Mouse (Mus musculus) liver, embryonic 13.5 days (tissue): ENCODE results near the gene Adgrb3. TPM values are rescaled to one million over a fixed set of nuclear protein-coding genes. Genes with fewer than 3 reads are reported as not detected.

Experiments
- ATAC-seq: fragments of 200-750 bp; cut with Nextera tagmentation; 2 replicates; pipeline ENCODE4 v1.8.0; 2017; ENCODE audit warnings: low read depth, mild to moderate bottlenecking, moderate number of reproducible peaks, moderate library complexity
- DNase-seq: peaks from one replicate; pipeline ENCODE4 v3.0.0; 2022
- H3K27ac ChIP-seq: fragments of 300-500 bp; sonication (generic); 2 replicates; pipeline ENCODE4 v1.5.1; 2015; ENCODE audit warnings: moderate library complexity, mild to moderate bottlenecking, inconsistent platforms
- H3K27me3 ChIP-seq: fragments of 300-500 bp; sonication (generic); 2 replicates; pipeline ENCODE4 v1.6.1; 2015; ENCODE audit warnings: mild to moderate bottlenecking, inconsistent platforms
- H3K36me3 ChIP-seq: fragments of 300-500 bp; sonication (generic); 2 replicates; pipeline ENCODE4 v1.6.1; 2015; ENCODE audit warnings: mild to moderate bottlenecking, inconsistent platforms
- H3K4me1 ChIP-seq: fragments of 300-500 bp; sonication (generic); replicated peaks from 2 replicates; pipeline ENCODE4 v1.6.1; 2015; ENCODE audit warnings: inconsistent platforms
- H3K4me2 ChIP-seq: fragments of 300-500 bp; sonication (generic); 2 replicates; pipeline ENCODE4 v1.6.1; 2015; ENCODE audit warnings: inconsistent platforms, mild to moderate bottlenecking, moderate library complexity
- H3K4me3 ChIP-seq: fragments of 300-500 bp; sonication (generic); replicated peaks from 2 replicates; pipeline ENCODE4 v1.5.1; 2015; ENCODE audit warnings: mild to moderate bottlenecking, inconsistent platforms
- H3K9ac ChIP-seq: fragments of 300-500 bp; sonication (generic); 2 replicates; pipeline ENCODE4 v1.6.1; 2015; ENCODE audit warnings: mild to moderate bottlenecking, inconsistent platforms
- H3K9me3 ChIP-seq: fragments of 300-500 bp; sonication (generic); replicated peaks from 2 replicates; pipeline ENCODE4 v1.6.1; 2016; ENCODE audit warnings: inconsistent platforms
- WGBS: fragments of 180-500 bp; shearing (Covaris S2); methylation state at CpG from one replicate; pipeline ENCODE4 v1.1.7; 2015; ENCODE audit not compliant: insufficient replicate concordance; 5-methylcytosine and 5-hydroxymethylcytosine counted together
- polyA plus RNA-seq: library from polyadenylated mRNA; unstranded; fragments of >200 nt; fragmentation: Nextera tagmentation; extraction: Ambion mirVana; gene quantifications from 2 replicates; pipeline ENCODE4 v1.2.1, GENCODE M21; 2015

The Adgrb3 gene
- polyA plus RNA-seq, 1 experiment from 2014 or later, result 0.05 TPM

GRCm38 (mm10) chr1:25085616-25086372, 743.7 kb downstream of the Adgrb3 start:
- no peak overlapping the region for H3K27ac ChIP-seq
- no peak for ATAC-seq
- no peak overlapping the region for H3K9ac ChIP-seq
- no peak for DNase-seq
- no peaks in the 10 kb centered on the region for H3K9me3 ChIP-seq
- no peak overlapping the region for H3K4me2 ChIP-seq
- H3K4me1 ChIP-seq, result no peaks in the 10 kb centered on the region
- H3K4me3 ChIP-seq, result no peak overlapping the region
- 63% methylated on average over 14 of the region's 14 CpGs for WGBS
- no peaks in the 10 kb centered on the region for H3K36me3 ChIP-seq
- H3K27me3 ChIP-seq, result no peaks in the 10 kb centered on the region

DNA sequence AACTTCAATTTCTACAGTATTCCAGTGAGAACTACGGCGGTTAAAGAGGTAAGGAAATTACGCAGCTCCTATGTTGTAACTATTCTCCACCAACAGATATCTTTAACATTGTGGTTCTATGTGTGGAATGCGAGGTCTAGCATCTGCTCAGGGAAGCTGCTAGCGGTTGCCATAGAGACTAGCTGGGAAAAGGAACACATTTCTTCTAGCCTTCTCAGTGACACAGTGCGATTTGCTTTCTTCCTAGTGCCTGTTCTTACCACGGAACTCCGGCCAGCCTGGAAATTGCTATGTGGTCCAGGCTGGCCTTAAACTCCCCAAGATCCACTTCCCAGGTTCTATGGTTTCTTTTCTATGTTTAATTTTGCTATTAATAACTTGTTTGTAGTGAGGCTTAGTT, 747.1 kb downstream of the Adgrb3 start:
- DNase-seq, result no peak
- no peaks in the 10 kb centered on the region for H3K36me3 ChIP-seq
- H3K27me3 ChIP-seq, result no peaks in the 10 kb centered on the region
- no peaks in the 10 kb centered on the region for H3K4me1 ChIP-seq
- no peak overlapping the region for H3K27ac ChIP-seq
- ATAC-seq, result no peak
- WGBS, result 59% methylated on average over 8 of the region's 8 CpGs
- H3K9me3 ChIP-seq, result no peaks in the 10 kb centered on the region
- no peak overlapping the region for H3K4me3 ChIP-seq
- no peak overlapping the region for H3K9ac ChIP-seq
- no peak overlapping the region for H3K4me2 ChIP-seq

GRCm38 (mm10) chr1:25081265-25081849, 748.1 kb downstream of the Adgrb3 start:
- H3K27ac ChIP-seq, result no peak overlapping the region
- H3K36me3 ChIP-seq, result no peaks in the 10 kb centered on the region
- H3K27me3 ChIP-seq, result no peaks in the 10 kb centered on the region
- H3K4me1 ChIP-seq, result no peaks in the 10 kb centered on the region
- no peak for ATAC-seq
- no peak for DNase-seq
- no peak overlapping the region for H3K9ac ChIP-seq
- H3K4me3 ChIP-seq, result no peak overlapping the region
- WGBS, result 53% methylated on average over 4 of the region's 4 CpGs
- no peaks in the 10 kb centered on the region for H3K9me3 ChIP-seq
- H3K4me2 ChIP-seq, result no peak overlapping the region

DNA sequence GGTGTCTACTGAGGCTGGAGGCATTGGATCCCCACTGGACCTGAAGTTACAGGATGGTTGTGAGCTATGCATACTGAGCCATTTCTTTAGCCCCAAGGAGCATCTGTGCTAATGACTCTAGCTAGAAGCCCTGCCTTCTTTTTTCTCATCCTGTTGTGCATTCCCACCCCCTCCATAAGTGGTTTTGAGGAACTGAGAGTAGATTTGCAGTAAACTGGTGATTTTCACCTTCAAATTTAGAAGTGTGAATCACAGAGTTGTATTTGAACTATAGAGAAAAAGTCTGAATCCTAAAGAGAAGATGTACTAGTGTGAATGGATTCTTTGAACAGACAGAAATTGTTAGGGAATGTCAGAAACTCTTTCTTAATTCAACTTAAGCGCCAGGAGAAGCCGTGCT, 750.1 kb downstream of the Adgrb3 start:
- no peaks in the 10 kb centered on the region for H3K36me3 ChIP-seq
- no peaks in the 10 kb centered on the region for H3K4me1 ChIP-seq
- H3K9me3 ChIP-seq, result no peaks in the 10 kb centered on the region
- H3K9ac ChIP-seq, result no peak overlapping the region
- H3K27me3 ChIP-seq, result no peaks in the 10 kb centered on the region
- ATAC-seq (no peak), DNase-seq (no peak)
- no peak overlapping the region for H3K27ac ChIP-seq
- H3K4me3 ChIP-seq, result no peak overlapping the region
- no peak overlapping the region for H3K4me2 ChIP-seq
- 47% methylated on average over 2 of the region's 2 CpGs for WGBS

GRCm38 (mm10) chr1:25075952-25076351, 753.6 kb downstream of the Adgrb3 start:
- H3K4me3 ChIP-seq, result no peak overlapping the region
- 73% methylated on average over 5 of the region's 5 CpGs for WGBS

DNA sequence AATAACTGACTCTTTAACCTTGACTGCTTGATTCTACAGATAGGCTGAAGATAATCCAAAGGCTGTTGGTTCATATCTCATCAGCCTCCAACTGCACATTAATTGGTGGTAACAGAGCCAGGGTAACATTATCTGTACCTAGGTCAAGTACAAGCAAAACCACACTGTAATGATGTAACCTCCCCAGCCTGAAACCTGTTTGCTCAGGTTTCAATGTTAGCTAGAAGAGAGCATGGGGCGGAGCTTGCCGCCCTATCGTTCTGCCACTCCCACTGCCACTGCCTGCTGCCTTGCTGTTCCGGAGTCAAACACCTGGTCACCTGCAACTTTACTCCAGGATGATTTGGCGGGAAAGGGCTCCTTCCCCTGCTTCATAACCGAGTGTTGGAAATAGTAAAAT, 765.5 kb downstream of the Adgrb3 start:
- no peaks in the 10 kb centered on the region for H3K27me3 ChIP-seq
- WGBS, result 22% methylated on average over 6 of the region's 6 CpGs
- H3K9ac ChIP-seq, result no peak overlapping the region
- H3K27ac ChIP-seq, result no peak overlapping the region
- no peaks in the 10 kb centered on the region for H3K9me3 ChIP-seq
- H3K4me1 ChIP-seq, result no peaks in the 10 kb centered on the region
- no peak for DNase-seq
- H3K4me2 ChIP-seq, result no peak overlapping the region
- no peaks in the 10 kb centered on the region for H3K36me3 ChIP-seq
- H3K4me3 ChIP-seq, result no peak overlapping the region
- no peak for ATAC-seq

More at GRCm38 (mm10) chr1:25075952-25076351, 753.6 kb downstream of the Adgrb3 start:
- DNase-seq, result no peak
- Histone ChIP-seq H3K27ac (no peak overlapping the region), H3K4me1 (no peaks in the 10 kb centered on the region), H3K36me3 (no peaks in the 10 kb centered on the region), H3K9me3 (no peaks in the 10 kb centered on the region), H3K9ac (no peak overlapping the region), H3K4me2 (no peak overlapping the region), H3K27me3 (no peaks in the 10 kb centered on the region)
- ATAC-seq, result no peak

- no peaks in the 10 kb centered on the region for H3K27me3 ChIP-seq
- H3K9me3 ChIP-seq, result no peaks in the 10 kb centered on the region
- H3K4me3 ChIP-seq, result no peak overlapping the region
- H3K4me1 ChIP-seq, result no peaks in the 10 kb centered on the region
- H3K36me3 ChIP-seq, result no peaks in the 10 kb centered on the region
- ATAC-seq, result no peak
- DNase-seq, result no peak
- H3K4me2 ChIP-seq, result no peak overlapping the region
- no peak overlapping the region for H3K9ac ChIP-seq
- no peak overlapping the region for H3K27ac ChIP-seq
- WGBS, result 52% methylated on average over 3 of the region's 3 CpGs
Observed at GRCm38 (mm10) chr1:25060935-25061334, 768.6 kb downstream of the Adgrb3 start.

DNA sequence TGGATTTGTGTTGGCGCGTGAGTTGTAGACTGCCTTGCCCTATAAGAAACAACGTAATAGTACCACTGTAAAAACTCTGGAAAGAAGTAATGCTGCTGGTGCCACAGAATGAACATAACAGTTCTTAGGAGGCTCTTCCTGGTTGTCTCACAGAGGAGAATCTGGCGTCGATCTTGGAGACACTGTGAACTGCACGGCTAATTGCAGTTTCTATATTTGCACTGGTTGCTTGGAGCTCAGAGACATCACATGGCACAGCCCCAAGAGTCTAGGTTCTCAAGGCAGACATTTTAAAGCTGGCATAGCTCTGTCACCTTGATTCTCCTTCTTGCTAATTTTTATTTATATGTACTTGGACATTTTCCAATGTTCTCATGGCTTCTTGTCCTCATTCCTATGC, 769.3 kb downstream of the Adgrb3 start:
- Histone ChIP-seq H3K27me3 (no peaks in the 10 kb centered on the region), H3K27ac (no peak overlapping the region), H3K9me3 (no peaks in the 10 kb centered on the region), H3K4me2 (no peak overlapping the region), H3K4me3 (no peak overlapping the region), H3K9ac (no peak overlapping the region), H3K4me1 (no peaks in the 10 kb centered on the region), H3K36me3 (no peaks in the 10 kb centered on the region)
- ATAC-seq (no peak), DNase-seq (no peak)
- WGBS, result 82% methylated on average over 6 of the region's 6 CpGs

- WGBS, result 53% methylated on average over 2 of the region's 2 CpGs
- no peaks in the 10 kb centered on the region for H3K9me3 ChIP-seq
- H3K4me2 ChIP-seq, result no peak overlapping the region
- no peak overlapping the region for H3K4me3 ChIP-seq
- H3K27ac ChIP-seq, result no peak overlapping the region
- DNase-seq (no peak), ATAC-seq (no peak)
- no peaks in the 10 kb centered on the region for H3K36me3 ChIP-seq
- no peaks in the 10 kb centered on the region for H3K27me3 ChIP-seq
- H3K9ac ChIP-seq, result no peak overlapping the region
- no peaks in the 10 kb centered on the region for H3K4me1 ChIP-seq
Observed at GRCm38 (mm10) chr1:25057656-25058055, 771.9 kb downstream of the Adgrb3 start.

DNA sequence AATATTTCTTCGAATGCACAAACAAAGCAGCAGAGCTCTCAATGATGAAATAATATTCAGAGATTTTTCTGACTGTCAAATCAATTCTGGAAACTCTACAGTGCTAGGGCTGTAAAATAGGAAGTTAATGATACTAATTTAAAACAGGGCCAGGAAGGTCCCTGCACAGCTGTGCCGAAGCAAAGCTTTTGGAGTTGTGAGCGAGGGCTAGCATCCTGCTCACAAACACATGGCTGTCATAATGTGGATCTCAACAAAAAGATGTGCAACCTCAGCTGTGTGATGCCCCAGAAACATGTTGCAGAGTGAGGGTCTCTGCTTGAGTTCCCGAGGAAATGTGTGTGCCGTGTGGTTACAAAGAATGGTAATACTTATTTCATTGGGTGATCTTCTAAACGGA, 772.3 kb downstream of the Adgrb3 start:
- ATAC-seq, result no peak
- H3K4me2 ChIP-seq, result no peak overlapping the region
- H3K9ac ChIP-seq, result no peak overlapping the region
- no peaks in the 10 kb centered on the region for H3K36me3 ChIP-seq
- H3K9me3 ChIP-seq, result no peaks in the 10 kb centered on the region
- no peaks in the 10 kb centered on the region for H3K27me3 ChIP-seq
- no peak for DNase-seq
- H3K27ac ChIP-seq, result no peak overlapping the region
- no peak overlapping the region for H3K4me3 ChIP-seq
- no peaks in the 10 kb centered on the region for H3K4me1 ChIP-seq
- WGBS, result 65% methylated on average over 6 of the region's 6 CpGs

DNA sequence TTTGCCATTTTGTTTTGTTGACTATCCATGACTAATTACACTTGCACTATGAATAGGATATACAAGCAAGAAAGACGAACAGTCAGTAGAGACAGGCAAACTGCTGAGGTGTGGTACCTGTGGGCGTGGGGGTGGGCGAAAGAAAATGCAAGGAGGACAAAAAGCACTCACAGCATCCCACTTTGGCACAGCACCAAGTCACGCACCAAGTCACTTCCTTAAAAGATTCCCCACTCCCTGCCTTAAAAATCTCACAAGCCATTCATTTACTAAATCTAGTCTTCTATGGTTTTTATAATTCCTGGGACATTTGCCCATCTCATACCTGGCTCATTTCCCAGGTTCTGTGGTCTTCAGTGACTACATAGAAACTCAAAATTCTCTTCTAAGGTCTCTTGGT, 787.4 kb downstream of the Adgrb3 start:
- no peak for ATAC-seq
- no peak overlapping the region for H3K4me3 ChIP-seq
- H3K4me1 ChIP-seq, result no peaks in the 10 kb centered on the region
- H3K36me3 ChIP-seq, result no peaks in the 10 kb centered on the region
- H3K27ac ChIP-seq, result no peak overlapping the region
- H3K9ac ChIP-seq, result no peak overlapping the region
- 51% methylated on average over 4 of the region's 4 CpGs for WGBS
- no peaks in the 10 kb centered on the region for H3K27me3 ChIP-seq
- no peak for DNase-seq
- H3K9me3 ChIP-seq, result no peaks in the 10 kb centered on the region; the same call in 1 of the 2 replicates
- H3K4me2 ChIP-seq, result no peak overlapping the region

DNA sequence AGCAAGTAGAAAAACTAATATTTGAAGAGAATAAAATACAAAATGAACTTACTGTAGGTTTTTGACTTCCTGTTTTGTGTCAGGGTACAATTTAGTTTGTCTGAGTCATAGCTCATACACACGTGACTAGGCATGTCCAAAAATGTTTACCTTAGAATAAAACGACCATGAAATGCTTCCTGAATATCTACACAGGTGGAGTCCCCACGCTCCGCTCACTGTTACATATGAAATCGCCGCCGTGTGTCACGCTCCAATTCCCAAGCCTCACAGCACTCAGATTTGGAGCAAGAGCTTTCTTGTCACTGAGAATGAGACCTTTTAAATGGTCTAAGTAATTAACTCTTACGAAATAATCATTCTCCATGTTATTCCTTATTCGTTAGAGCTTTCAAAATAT, 795.3 kb downstream of the Adgrb3 start:
- no peak for ATAC-seq
- H3K27ac ChIP-seq, result no peak overlapping the region
- WGBS, result 66% methylated on average over 10 of the region's 10 CpGs
- H3K4me3 ChIP-seq, result no peak overlapping the region
- H3K4me1 ChIP-seq, result no peaks in the 10 kb centered on the region
- H3K27me3 ChIP-seq, result no peaks in the 10 kb centered on the region
- no peak overlapping the region for H3K4me2 ChIP-seq
- H3K9me3 ChIP-seq, result no peaks in the 10 kb centered on the region
- H3K9ac ChIP-seq, result no peak overlapping the region
- DNase-seq, result no peak
- no peaks in the 10 kb centered on the region for H3K36me3 ChIP-seq
